Mouse (Mus musculus) forebrain, embryonic 13.5 days (tissue): ENCODE measurements at regions not wholly inside any gene's neighbourhood (a gene's known extent, or its start where the extent isn't known, plus 50 kb on each side); places are given as distances from the start of the nearest gene placed in this dataset.
A peak's percentile ranks its signal among the peaks of the same experiment; 100 is the strongest.

Experiments
- ATAC-seq: fragments of 200-750 bp; cut with Nextera tagmentation; 2 replicates; pipeline ENCODE4 v1.8.0; 2017
- H3K27ac ChIP-seq: fragments of 300-500 bp; sonication (generic); 2 replicates; pipeline ENCODE4 v1.5.1; 2015; ENCODE audit warnings: inconsistent platforms, mild to moderate bottlenecking, moderate library complexity
- H3K27me3 ChIP-seq: fragments of 300-500 bp; sonication (generic); 2 replicates; pipeline ENCODE4 v1.6.1; 2015; ENCODE audit warnings: mild to moderate bottlenecking, inconsistent platforms
- H3K36me3 ChIP-seq: fragments of 300-500 bp; sonication (generic); 2 replicates; pipeline ENCODE4 v1.6.1; 2015; ENCODE audit warnings: mild to moderate bottlenecking, inconsistent platforms; ENCODE audit not compliant: poor library complexity, severe bottlenecking
- H3K4me1 ChIP-seq: fragments of 300-500 bp; sonication (generic); 2 replicates; pipeline ENCODE4 v1.6.1; 2015; ENCODE audit warnings: inconsistent platforms
- H3K4me2 ChIP-seq: fragments of 300-500 bp; sonication (generic); 2 replicates; pipeline ENCODE4 v1.6.1; 2015; ENCODE audit warnings: inconsistent platforms, mild to moderate bottlenecking, moderate library complexity
- H3K4me3 ChIP-seq: fragments of 300-500 bp; sonication (generic); 2 replicates; pipeline ENCODE4 v1.5.1; 2015; ENCODE audit warnings: mild to moderate bottlenecking, inconsistent platforms
- H3K9ac ChIP-seq: fragments of 300-500 bp; sonication (generic); 2 replicates; pipeline ENCODE4 v1.6.1; 2015; ENCODE audit warnings: mild to moderate bottlenecking, inconsistent platforms
- H3K9me3 ChIP-seq: fragments of 300-500 bp; sonication (generic); replicated peaks from 2 replicates; pipeline ENCODE4 v1.6.1; 2016; ENCODE audit warnings: inconsistent platforms
- WGBS: fragments of 180-500 bp; shearing (Covaris S2); methylation state at CpG from one replicate; pipeline ENCODE4 v1.1.7; 2015; 5-methylcytosine and 5-hydroxymethylcytosine counted together

- 69% methylated on average over 1 of the region's 1 CpGs for WGBS
- no peaks in the 10 kb centered on the region for H3K27me3 ChIP-seq
- H3K9me3 ChIP-seq = no peaks in the 10 kb centered on the region
- no peak overlapping the region for H3K4me2 ChIP-seq
- no peak overlapping the region for H3K4me3 ChIP-seq
- no peak for ATAC-seq
- no peaks in the 10 kb centered on the region for H3K4me1 ChIP-seq
- no peak overlapping the region for H3K9ac ChIP-seq
- H3K27ac ChIP-seq = no peak overlapping the region
- no peaks in the 10 kb centered on the region for H3K36me3 ChIP-seq
Measured at GRCm38 (mm10) chr10:34862693-34863092, 379.5 kb downstream of the Frk start.

DNA sequence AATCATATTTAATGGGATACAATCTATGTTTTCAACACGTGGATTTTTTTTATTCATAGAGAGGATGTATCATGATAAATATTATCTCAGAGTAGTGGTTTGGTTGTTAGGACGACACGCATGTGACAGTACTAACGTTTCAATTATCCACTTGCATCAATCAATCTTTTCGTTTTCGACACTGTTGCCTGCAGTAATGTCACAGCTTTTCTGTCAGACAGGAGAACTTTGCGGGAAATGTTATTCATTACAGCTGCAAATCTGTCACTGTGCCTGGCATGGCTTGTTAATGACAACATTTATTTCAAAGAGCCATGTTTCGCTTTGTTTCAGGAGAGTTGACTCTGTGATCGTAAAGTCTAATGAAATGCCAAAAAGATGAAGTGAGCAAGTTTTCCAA is 388.7 kb downstream of the Frk start:
- H3K9me3 ChIP-seq = no peaks in the 10 kb centered on the region
- no peak overlapping the region for H3K9ac ChIP-seq
- 66% methylated on average over 9 of the region's 9 CpGs for WGBS
- H3K27ac ChIP-seq = no peak overlapping the region
- no peaks in the 10 kb centered on the region for H3K36me3 ChIP-seq
- 0 out of 2 replicates have a peak, but pooled peaks have one; percentile 24 for ATAC-seq
- no peaks in the 10 kb centered on the region for H3K4me1 ChIP-seq
- no peaks in the 10 kb centered on the region for H3K27me3 ChIP-seq
- H3K4me3 ChIP-seq = no peak overlapping the region
- H3K4me2 ChIP-seq = no peak overlapping the region

DNA sequence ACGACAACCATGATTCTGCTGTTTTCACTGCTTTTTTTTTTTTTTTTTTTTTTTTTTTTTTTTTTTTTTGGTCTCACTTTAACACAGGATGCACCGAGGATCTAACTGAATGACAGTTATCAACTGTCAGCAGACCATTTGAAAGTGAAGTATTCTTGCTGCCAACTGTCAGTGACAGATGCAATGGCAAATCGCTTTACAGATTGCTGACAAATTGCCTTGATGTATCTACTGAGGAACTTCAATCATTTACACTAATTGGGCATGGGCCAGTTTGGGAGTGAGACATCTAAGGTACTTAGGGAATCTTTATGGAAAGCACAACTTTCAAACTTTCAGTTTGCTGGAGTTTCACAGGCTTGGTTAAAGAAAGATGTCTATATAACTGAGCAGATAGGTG is 395.3 kb downstream of the Frk start:
- Histone ChIP-seq H3K36me3 (no peaks in the 10 kb centered on the region), H3K4me1 (no peaks in the 10 kb centered on the region), H3K27me3 (no peaks in the 10 kb centered on the region), H3K27ac (no peak overlapping the region), H3K9me3 (no peaks in the 10 kb centered on the region), H3K9ac (no peak overlapping the region), H3K4me2 (no peak overlapping the region), H3K4me3 (no peak overlapping the region)
- ATAC-seq = 0 out of 2 replicates have a peak, but pooled peaks have one; percentile 33
- 76% methylated on average over 3 of the region's 3 CpGs for WGBS

GRCm38 (mm10) chr10:34887601-34888000 is 404.4 kb downstream of the Frk start:
- no peak overlapping the region for H3K9ac ChIP-seq
- H3K4me1 ChIP-seq = no peaks in the 10 kb centered on the region
- no peaks in the 10 kb centered on the region for H3K36me3 ChIP-seq
- no peak overlapping the region for H3K4me3 ChIP-seq
- H3K27me3 ChIP-seq = no peaks in the 10 kb centered on the region
- no peaks in the 10 kb centered on the region for H3K9me3 ChIP-seq
- H3K4me2 ChIP-seq = no peak overlapping the region
- WGBS = 32% methylated on average over 1 of the region's 1 CpGs
- no peak overlapping the region for H3K27ac ChIP-seq
- no peak for ATAC-seq

GRCm38 (mm10) chr10:34904274-34904673 is 421.1 kb downstream of the Frk start:
- 80% methylated on average over 5 of the region's 5 CpGs for WGBS
- Histone ChIP-seq H3K36me3 (no peaks in the 10 kb centered on the region), H3K4me2 (no peak overlapping the region), H3K4me1 (no peaks in the 10 kb centered on the region), H3K27me3 (no peaks in the 10 kb centered on the region), H3K27ac (no peak overlapping the region), H3K4me3 (no peak overlapping the region), H3K9me3 (no peaks in the 10 kb centered on the region), H3K9ac (no peak overlapping the region)
- peak; percentile 96 for ATAC-seq

- no peak overlapping the region for H3K9ac ChIP-seq
- H3K4me2 ChIP-seq = no peak overlapping the region
- no peak overlapping the region for H3K27ac ChIP-seq
- 75% methylated on average over 2 of the region's 2 CpGs for WGBS
- no peaks in the 10 kb centered on the region for H3K27me3 ChIP-seq
- no peak overlapping the region for H3K4me3 ChIP-seq
- H3K36me3 ChIP-seq = no peaks in the 10 kb centered on the region
- no peaks in the 10 kb centered on the region for H3K4me1 ChIP-seq
- H3K9me3 ChIP-seq = no peaks in the 10 kb centered on the region
- peak; percentile 27 for ATAC-seq
Measured at GRCm38 (mm10) chr10:34904692-34905091, 421.5 kb downstream of the Frk start.

- ATAC-seq = no peak
- Histone ChIP-seq H3K4me3 (no peak overlapping the region), H3K36me3 (no peaks in the 10 kb centered on the region), H3K27ac (no peak overlapping the region), H3K27me3 (no peaks in the 10 kb centered on the region), H3K9ac (no peak overlapping the region), H3K4me1 (no peaks in the 10 kb centered on the region), H3K9me3 (no peaks in the 10 kb centered on the region), H3K4me2 (no peak overlapping the region)
- 64% methylated on average over 2 of the region's 2 CpGs for WGBS
Measured at GRCm38 (mm10) chr10:34912153-34912723, 429.0 kb downstream of the Frk start.
